Mouse (Mus musculus): ENCODE measurements around the gene Cul4a.
"Not testable (repeated sequence)": the region's sequence is repeated elsewhere in the genome, so short reads cannot be mapped to it uniquely, and the experiment has no call there.

The Cul4a gene

DNA sequence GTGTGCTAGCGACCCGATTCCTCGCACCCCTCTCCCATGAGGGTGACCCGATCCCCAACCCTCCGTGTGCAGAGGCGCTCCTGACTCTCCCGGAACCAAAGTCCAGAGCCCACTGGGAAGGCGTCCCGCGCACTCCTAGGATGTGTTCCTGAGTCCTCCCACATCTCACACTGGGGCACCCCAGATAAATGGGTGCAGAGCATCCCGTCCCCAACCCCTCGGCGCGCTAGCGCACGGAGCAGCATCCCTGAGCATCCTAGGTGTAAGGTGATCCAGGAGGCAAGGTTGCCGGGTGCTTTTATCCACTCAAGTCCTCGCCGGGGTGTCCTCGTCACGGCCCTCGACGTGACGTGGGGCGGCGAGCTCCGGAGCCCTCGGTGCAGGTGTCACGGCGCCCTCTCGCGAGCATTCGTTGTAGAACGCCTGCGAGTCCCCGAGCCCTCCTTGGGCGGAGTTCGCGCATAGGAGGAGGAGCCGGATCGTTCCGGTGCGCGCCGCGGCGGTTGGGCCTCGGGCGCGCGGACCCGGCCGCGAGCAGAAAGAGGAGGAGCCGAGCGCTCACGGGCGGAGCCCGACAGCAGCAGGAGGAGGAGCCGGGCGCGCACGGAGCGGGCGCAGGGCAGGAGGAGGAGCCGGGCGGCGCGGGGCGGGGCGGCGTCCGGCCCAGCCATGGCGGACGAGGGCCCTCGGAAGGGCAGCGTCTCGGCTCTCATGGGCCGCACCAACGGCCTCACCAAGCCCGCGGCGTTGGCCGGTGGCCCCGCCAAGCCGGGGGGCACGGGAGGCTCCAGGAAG, at the start of gene Cul4a, which contains the start of gene Pcid2:
Gene Cul4a, plus strand, starts transcription at position 535 of the 795 bp plus-strand sequence.
Gene Pcid2, minus strand, starts transcription at position 373 of the 795 bp plus-strand sequence.
- in situ Hi-C loops (cut with MboI, MseI) = loop anchor here (5.0 kb wide), 1 partner anchor 677 kb away; no protein-coding TSS in a partner anchor

DNA sequence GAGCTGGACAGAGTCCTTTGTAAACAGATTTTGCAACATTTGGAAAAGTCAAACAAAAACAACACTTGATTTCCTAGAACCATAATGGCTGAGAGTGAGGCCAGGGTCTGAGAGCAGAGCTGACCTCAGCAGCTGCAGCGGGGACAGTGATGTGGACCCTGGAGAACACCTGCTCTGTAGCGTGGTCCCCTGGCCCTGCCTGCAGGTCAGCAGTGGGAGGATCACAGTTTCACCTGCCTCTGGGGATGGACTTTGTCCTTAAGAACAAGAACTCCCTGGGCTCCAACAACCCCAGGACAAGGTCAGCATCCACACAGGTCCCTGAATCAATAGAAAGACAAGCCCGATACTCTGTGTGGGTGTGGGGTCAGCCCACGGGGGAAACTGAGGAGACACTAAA, 48.1 kb upstream of the Cul4a start:
- in situ Hi-C loops (cut with MboI, MseI) = no loop called here

- in situ Hi-C loops (cut with MboI, MseI) = loop anchor here (10.0 kb wide), 1 partner anchor 1774 kb away; no protein-coding TSS in a partner anchor
Measured at GRCm38 (mm10) chr8:13060441-13061150, 44.8 kb upstream of the Cul4a start, which contains the start of gene Proz. Gene Proz (plus strand): TSS chr8:13060914.

DNA sequence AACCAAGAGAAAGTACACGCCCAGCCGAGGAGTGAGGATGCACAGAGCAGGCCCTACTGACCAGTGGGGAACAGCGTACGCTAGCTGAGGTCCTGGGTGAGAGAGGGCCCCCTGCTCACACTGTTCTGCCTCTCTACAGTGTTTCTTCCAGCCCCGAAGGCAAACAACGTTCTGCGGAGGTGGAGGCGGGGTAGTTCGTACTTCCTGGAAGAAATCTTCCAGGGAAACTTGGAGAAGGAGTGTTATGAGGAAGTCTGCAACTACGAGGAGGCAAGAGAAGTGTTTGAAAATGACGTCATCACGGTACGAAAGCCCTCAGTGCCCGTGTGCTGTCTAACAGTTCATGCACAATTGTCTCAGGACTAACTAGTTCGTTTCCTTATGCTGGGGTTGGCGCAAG, 42.3 kb upstream of the Cul4a start:
- in situ Hi-C loops (cut with MboI, MseI) = loop anchor here (10.0 kb wide), 1 partner anchor 1772 kb away; no protein-coding TSS in a partner anchor

DNA sequence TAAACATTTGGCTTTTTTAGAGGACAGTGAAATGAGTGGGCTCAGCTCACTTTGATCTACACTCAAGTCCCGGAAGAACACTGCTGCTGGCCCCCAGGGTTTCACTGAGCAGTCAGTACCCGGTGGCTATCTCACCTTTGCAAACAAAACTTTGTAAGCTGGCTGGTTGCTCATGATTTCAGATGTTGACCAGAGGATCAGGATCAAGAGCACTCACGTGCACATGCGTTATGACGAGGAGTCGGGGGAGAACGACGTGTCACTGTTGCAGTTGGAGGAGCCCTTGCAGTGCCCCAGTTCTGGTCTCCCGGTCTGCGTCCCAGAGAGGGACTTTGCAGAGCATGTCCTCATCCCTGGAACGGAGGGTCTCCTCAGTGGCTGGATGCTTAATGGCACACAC, 32.2 kb upstream of the Cul4a start:
- in situ Hi-C loops (cut with MboI, MseI) = no loop called here

DNA sequence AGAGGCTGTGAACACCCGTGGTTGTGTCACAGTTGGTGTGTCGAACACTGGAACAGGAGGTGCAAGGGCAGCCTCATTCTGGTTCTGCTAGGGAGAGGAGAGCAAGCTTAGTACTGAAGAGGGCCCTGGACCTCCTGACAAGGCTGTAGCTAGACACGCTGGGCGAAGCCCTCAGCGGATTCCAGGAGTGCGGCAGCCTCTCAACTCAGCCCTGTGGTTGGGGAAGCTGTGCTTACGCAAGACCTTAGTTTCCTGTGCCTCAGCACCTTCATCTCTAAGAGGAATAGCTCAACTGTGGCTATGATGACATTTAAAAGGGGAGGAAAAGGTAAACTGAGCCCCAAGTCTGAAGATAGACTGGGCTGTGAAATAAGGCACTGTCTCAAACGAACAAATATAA, 30.4 kb upstream of the Cul4a start:
- in situ Hi-C loops (cut with MboI, MseI) = no loop called here

GRCm38 (mm10) chr8:13075579-13075978, 29.8 kb upstream of the Cul4a start:
- in situ Hi-C loops (cut with MboI, MseI) = not testable (repeated sequence)

- in situ Hi-C loops (cut with MboI, MseI) = no loop called here
Measured at GRCm38 (mm10) chr8:13077542-13077941, 27.9 kb upstream of the Cul4a start.

DNA sequence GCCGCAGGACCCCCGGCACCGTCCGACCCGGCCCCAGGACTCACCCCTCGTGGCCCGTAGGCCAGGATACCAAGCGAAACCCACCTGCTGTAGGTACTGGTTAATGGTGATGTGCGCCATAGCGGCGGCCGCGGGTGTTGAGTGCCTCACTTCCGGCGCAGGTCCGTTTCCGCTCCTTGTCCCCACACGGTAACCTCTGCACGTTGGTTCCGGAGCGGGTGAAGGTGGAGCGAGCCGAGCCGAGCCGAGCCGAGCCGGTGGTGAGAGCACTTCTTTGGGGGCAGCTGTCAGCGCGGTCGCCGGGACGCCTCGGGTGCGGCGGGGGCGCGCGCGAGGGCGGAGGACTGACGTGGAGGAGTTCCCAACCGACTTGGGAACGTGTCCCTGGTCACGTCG, 732 bp upstream of the Cul4a start:
- in situ Hi-C loops (cut with MboI, MseI) = loop anchor here (5.0 kb wide), 1 partner anchor 678 kb away; no protein-coding TSS in a partner anchor

DNA sequence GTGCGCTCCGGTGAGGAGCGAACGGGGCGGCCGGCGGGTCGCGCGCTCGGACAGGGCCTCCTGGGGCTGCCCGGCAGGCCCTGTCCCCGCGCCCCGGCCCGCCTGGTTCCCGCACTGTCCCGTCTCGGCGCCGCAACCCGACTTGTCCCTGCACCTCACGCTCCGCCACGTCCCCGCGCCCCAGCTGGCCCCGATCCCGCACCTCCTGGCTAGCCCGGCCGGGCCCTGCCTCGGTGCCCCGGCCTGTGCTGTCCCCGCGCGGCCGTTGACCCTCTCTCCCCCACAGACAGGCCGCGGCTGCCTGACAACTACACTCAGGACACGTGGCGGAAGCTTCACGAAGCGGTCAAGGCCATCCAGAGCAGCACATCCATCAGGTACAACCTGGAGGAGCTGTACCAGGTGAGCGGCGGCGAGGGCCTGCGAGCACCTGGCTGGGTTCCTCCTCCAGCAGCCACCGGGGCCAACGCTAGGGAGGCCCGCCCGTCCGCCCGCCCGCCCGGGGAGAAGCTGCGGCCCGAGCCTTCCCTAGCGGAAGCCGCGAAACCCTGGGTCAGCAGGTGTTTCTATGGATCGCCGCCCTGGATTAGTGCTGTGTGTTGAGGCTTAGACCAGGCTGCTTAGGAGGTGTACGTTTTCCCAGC, 609 bp downstream of the Cul4a start:
- in situ Hi-C loops (cut with MboI, MseI) = loop anchor here (5.0 kb wide), 1 partner anchor 676 kb away; no protein-coding TSS in a partner anchor

GRCm38 (mm10) chr8:13107990-13108638, 2.7 kb downstream of the Cul4a start:
- in situ Hi-C loops (cut with MboI, MseI) = loop anchor here (5.0 kb wide), 1 partner anchor 674 kb away; no protein-coding TSS in a partner anchor

- in situ Hi-C loops (cut with MboI, MseI) = loop anchor here (5.0 kb wide), 1 partner anchor 673 kb away; no protein-coding TSS in a partner anchor
Measured at GRCm38 (mm10) chr8:13108967-13109366, 3.5 kb downstream of the Cul4a start.

DNA sequence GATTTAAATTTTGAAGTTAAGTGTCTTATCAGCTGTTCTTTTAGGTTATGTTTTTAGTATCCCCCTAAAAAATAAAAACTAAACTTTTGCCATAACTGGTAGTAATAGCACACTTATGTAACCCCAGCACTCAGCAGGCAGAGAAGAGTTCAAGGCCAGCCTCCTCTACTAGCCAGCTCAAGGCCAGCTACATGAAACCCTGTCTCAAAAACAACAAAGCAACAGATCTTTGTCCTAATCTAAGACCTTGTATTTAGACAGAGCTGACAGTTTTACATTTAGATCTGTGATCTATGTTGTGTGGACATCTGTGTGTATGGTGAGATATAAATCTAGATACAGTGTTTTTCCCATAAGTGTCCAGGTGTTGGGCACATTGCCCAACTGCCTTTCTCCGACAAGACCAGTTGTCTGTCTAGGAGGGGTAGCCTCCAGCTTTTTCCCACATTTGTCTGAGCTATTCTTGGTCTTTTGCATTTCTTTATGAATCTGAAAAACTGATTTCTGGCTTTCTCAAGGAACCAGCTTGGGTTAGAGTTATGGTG, 4.1 kb downstream of the Cul4a start:
- in situ Hi-C loops (cut with MboI, MseI) = loop anchor here (5.0 kb wide), 1 partner anchor 673 kb away; no protein-coding TSS in a partner anchor

- in situ Hi-C loops (cut with MboI, MseI) = no loop called here
Measured at GRCm38 (mm10) chr8:13111917-13112316, 6.5 kb downstream of the Cul4a start.

DNA sequence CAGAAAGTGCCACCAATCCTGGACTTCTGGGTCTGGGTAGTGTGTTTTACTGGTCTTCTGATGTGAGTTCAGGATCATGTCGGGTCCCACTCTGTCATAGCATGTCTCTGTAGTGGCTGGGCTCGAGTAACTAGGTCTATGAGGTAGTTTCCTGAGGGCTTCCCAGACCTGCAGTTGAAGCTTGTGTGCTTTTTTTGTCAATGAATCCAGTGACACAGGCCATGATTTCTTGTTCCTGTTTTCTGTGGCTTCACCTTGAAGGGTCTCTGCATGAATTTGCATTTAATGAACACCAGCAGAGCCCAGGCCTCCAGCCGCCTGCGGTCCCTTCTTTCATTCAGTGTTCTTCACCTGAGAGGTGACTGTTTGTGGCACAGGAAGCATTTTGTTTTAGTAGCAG, 7.8 kb downstream of the Cul4a start:
- in situ Hi-C loops (cut with MboI, MseI) = no loop called here

DNA sequence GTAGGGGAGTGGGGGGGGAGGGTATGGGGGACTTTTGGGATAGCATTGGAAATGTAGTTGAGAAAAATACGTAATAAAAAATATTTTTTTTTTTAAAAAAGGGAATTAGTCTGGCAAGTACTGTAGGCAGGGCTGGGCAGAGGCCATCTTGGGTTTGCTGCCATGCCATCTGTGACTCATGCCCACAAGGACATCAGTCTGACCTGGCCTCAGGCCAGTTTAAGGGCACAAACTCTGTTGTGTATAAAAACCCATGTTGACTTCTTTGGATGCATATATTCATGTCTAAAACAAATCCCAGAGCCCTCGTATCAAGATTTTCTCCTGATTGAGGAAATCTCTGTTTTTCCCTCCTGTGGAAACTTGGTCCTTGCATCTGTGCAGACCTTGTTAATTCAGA, 11.7 kb downstream of the Cul4a start:
- in situ Hi-C loops (cut with MboI, MseI) = no loop called here

DNA sequence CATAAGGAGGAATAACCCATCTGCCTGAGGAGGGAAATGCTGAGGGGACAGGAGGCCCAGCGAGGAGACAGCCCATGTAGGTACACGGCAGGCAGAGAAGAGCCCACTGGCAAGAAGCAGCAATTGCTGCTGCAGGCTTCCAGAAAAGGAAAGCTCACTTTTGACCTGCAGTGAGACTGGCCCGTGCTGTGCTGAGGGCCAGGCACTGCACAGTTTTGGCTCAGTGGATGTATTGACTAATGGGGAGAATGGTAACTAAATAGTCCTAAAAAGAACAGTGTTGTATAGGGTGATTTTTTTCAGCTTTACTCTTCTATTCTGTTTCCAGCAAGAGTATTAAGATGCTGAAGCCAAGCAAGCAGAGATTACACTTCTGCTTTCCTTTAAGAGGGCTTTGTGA, 13.1 kb downstream of the Cul4a start:
- in situ Hi-C loops (cut with MboI, MseI) = no loop called here

GRCm38 (mm10) chr8:13120882-13121665, 15.7 kb downstream of the Cul4a start:
- in situ Hi-C loops (cut with MboI, MseI) = no loop called here

GRCm38 (mm10) chr8:13122887-13123421, 17.5 kb downstream of the Cul4a start:
- in situ Hi-C loops (cut with MboI, MseI) = no loop called here

DNA sequence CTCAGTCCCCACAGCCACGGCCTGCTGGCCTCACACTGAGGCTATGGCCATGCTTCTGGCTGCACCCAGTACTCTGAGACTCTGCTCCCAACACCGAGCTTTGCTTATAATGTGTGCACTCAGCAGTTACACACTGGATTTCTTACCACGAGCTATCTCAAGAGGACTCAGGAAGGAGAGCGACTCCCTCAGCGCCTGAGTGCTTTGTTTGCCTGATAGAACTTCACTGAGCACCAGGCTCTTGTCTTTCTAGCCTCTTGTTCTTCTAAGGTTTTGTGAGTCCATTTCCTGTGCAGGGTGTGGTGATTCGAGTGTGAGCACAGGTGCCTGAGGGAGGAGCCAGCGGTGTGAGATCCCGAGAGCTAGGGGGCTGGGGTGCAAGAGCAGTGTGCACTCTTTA, 19.5 kb downstream of the Cul4a start:
- in situ Hi-C loops (cut with MboI, MseI) = no loop called here
